Mouse (Mus musculus) layer of hippocampus, adult 9-11 months (tissue): ENCODE data around the gene Grip1.

Experiments
- DNase-seq: peaks from one replicate; pipeline ENCODE4 v3.0.0; 2022

The Grip1 gene

GRCm38 (mm10) chr10:119979396-119979795, 525.8 kb downstream of the Grip1 start:
- DNase-seq, result no peak

GRCm38 (mm10) chr10:119980032-119980431, 526.4 kb downstream of the Grip1 start:
- DNase-seq, result no peak

GRCm38 (mm10) chr10:119984299-119984698, 530.7 kb downstream of the Grip1 start:
- DNase-seq, result no peak

- no peak for DNase-seq
Observed at GRCm38 (mm10) chr10:119998475-119998874, 544.8 kb downstream of the Grip1 start.

- no peak for DNase-seq
Observed at GRCm38 (mm10) chr10:120002149-120002548, 548.5 kb downstream of the Grip1 start.

- no peak for DNase-seq
Observed at GRCm38 (mm10) chr10:120004096-120004495, 550.5 kb downstream of the Grip1 start.

GRCm38 (mm10) chr10:120005581-120005980, 552.0 kb downstream of the Grip1 start:
- DNase-seq, result no peak

GRCm38 (mm10) chr10:120012331-120012730, 558.7 kb downstream of the Grip1 start:
- DNase-seq, result peak; percentile 20

GRCm38 (mm10) chr10:120015117-120015516, 561.5 kb downstream of the Grip1 start:
- no peak for DNase-seq

- DNase-seq, result no peak
Observed at GRCm38 (mm10) chr10:120026437-120026836, 572.8 kb downstream of the Grip1 start.

- DNase-seq, result no peak
Observed at GRCm38 (mm10) chr10:120030901-120031300, 577.3 kb downstream of the Grip1 start.

- no peak for DNase-seq
Observed at GRCm38 (mm10) chr10:120031316-120031715, 577.7 kb downstream of the Grip1 start.

- DNase-seq, result no peak
Observed at GRCm38 (mm10) chr10:120033866-120034265, 580.2 kb downstream of the Grip1 start.

- no peak for DNase-seq
Observed at GRCm38 (mm10) chr10:120035211-120035733, 581.6 kb downstream of the Grip1 start.

- no peak for DNase-seq
Observed at GRCm38 (mm10) chr10:120035824-120036223, 582.2 kb downstream of the Grip1 start.

- peak; percentile 80 for DNase-seq
Observed at GRCm38 (mm10) chr10:120038194-120038593, 584.6 kb downstream of the Grip1 start.

GRCm38 (mm10) chr10:120044237-120044636, 590.6 kb downstream of the Grip1 start:
- DNase-seq, result no peak

- no peak for DNase-seq
Observed at GRCm38 (mm10) chr10:120044714-120045234, 591.1 kb downstream of the Grip1 start.

- no peak for DNase-seq
Observed at GRCm38 (mm10) chr10:120060579-120061237, 607.1 kb downstream of the Grip1 start.

- no peak for DNase-seq
Observed at GRCm38 (mm10) chr10:120061238-120062130, 607.9 kb downstream of the Grip1 start.

GRCm38 (mm10) chr10:120064424-120064823, 610.8 kb downstream of the Grip1 start:
- no peak for DNase-seq

GRCm38 (mm10) chr10:120066319-120066718, 612.7 kb downstream of the Grip1 start:
- DNase-seq, result no peak

GRCm38 (mm10) chr10:120077850-120078249, 624.2 kb downstream of the Grip1 start:
- DNase-seq, result no peak

- no peak for DNase-seq
Observed at GRCm38 (mm10) chr10:120092548-120092947, 638.9 kb downstream of the Grip1 start.
